Mouse (Mus musculus): Measurements from ENCODE around the gene Gm8926. TPM values are rescaled to one million over a fixed set of nuclear protein-coding genes. Genes with fewer than 3 reads are reported as not detected.
"Not testable (repeated sequence)": the region's sequence is repeated elsewhere in the genome, so short reads cannot be mapped to it uniquely, and the experiment has no call there.

Gm8926 gene
- polyA plus RNA-seq (2016; fragmentation: Nextera tagmentation; extraction: Ambion mirVana) = not detected in 2 replicates

- H3K27ac ChIP-seq; H3K36me3 ChIP-seq; H3K9me3 ChIP-seq; H3K4me1 ChIP-seq; ATAC-seq (ENCODE audit: insufficient number of reproducible peaks, insufficient read depth, low FRiP score, low TSS enrichment); H3K27me3 ChIP-seq; H3K9ac ChIP-seq; H3K4me2 ChIP-seq (replicated peaks); H3K4me3 ChIP-seq: not testable (repeated sequence)
- WGBS = 75% methylated on average over 1 of the region's 4 CpGs
Observed at GRCm38 (mm10) chr5:11770248-11770647, at the start of gene Gm8926. TSS of gene Gm8926 (plus strand) at chr5:11770548.

Other genes with a start within 250 kb of the Gm8926 start
- gene Gm6460, start 175.6 kb upstream of the Gm8926 start, polyA plus RNA-seq (2016; fragmentation: Nextera tagmentation; extraction: Ambion mirVana) = not detected in 2 replicates
- gene Gm8922, start 88.6 kb upstream of the Gm8926 start, polyA plus RNA-seq (2016; fragmentation: Nextera tagmentation; extraction: Ambion mirVana) = not detected in 2 replicates
- not detected in 2 replicates for gene Gm6465, start 75.0 kb downstream of the Gm8926 start, polyA plus RNA-seq (2016; fragmentation: Nextera tagmentation; extraction: Ambion mirVana)
- gene 4933402N22Rik, start 147.5 kb downstream of the Gm8926 start, polyA plus RNA-seq (2016; fragmentation: Nextera tagmentation; extraction: Ambion mirVana) = not detected in 2 replicates